Mouse (Mus musculus) stomach, postnatal 0 days (tissue): ENCODE measurements at regions not wholly inside any gene's neighbourhood (a gene's known extent, or its start where the extent isn't known, plus 50 kb on each side); places are given as distances from the start of the nearest gene placed in this dataset.

Source experiments
- CTCF ChIP-seq: IDR thresholded peaks from 2 replicates; pipeline ENCODE4 v1.5.1; 2016; ENCODE audit warnings: antibody characterized with exemption, low read depth, mild to moderate bottlenecking, moderate library complexity
- EP300 ChIP-seq: optimal IDR thresholded peaks from 2 replicates; pipeline ENCODE3; 2016; ENCODE audit warnings: antibody characterized with exemption

GRCm38 (mm10) chr16:63014453-63014852, 160.3 kb downstream of the Pros1 start:
- TF ChIP-seq CTCF = peak; percentile 76
- TF ChIP-seq EP300 = no peak
